Mouse (Mus musculus) midbrain, embryonic 12.5 days (tissue): ENCODE measurements around the gene Syne1. TPM values are rescaled to one million over a fixed set of nuclear protein-coding genes. Genes with fewer than 3 reads are reported as not detected.

Source experiments
- ATAC-seq: fragments of 200-750 bp; cut with Nextera tagmentation; 2 replicates; pipeline ENCODE4 v1.8.0; 2017; ENCODE audit warnings: low read depth, moderate TSS enrichment, moderate library complexity; ENCODE audit not compliant: low FRiP score
- H3K27ac ChIP-seq: fragments of 300-500 bp; sonication (generic); replicated peaks from 2 replicates; pipeline ENCODE4 v1.5.1; 2016; ENCODE audit warnings: mild to moderate bottlenecking
- H3K27me3 ChIP-seq: fragments of 300-500 bp; sonication (generic); 2 replicates; pipeline ENCODE4 v1.6.1; 2016; ENCODE audit warnings: mild to moderate bottlenecking
- H3K36me3 ChIP-seq: fragments of 300-500 bp; sonication (generic); 2 replicates; pipeline ENCODE4 v1.6.1; 2016
- H3K4me1 ChIP-seq: fragments of 300-500 bp; sonication (generic); 2 replicates; pipeline ENCODE4 v1.6.1; 2016
- H3K4me2 ChIP-seq: fragments of 300-500 bp; sonication (generic); replicated peaks from 2 replicates; pipeline ENCODE4 v1.6.1; 2016; ENCODE audit warnings: mild to moderate bottlenecking, moderate library complexity
- H3K4me3 ChIP-seq: fragments of 300-500 bp; sonication (generic); 2 replicates; pipeline ENCODE4 v1.5.1; 2016; ENCODE audit warnings: mild to moderate bottlenecking
- H3K9ac ChIP-seq: fragments of 300-500 bp; sonication (generic); replicated peaks from 2 replicates; pipeline ENCODE4 v1.6.1; 2016; ENCODE audit warnings: mild to moderate bottlenecking, moderate library complexity
- H3K9me3 ChIP-seq: fragments of 300-500 bp; sonication (generic); 2 replicates; pipeline ENCODE4 v1.6.1; 2016; ENCODE audit warnings: mild to moderate bottlenecking
- WGBS: fragments of 180-500 bp; shearing (Covaris S2); methylation state at CpG from one replicate; pipeline ENCODE4 v1.1.7; 2016; 5-methylcytosine and 5-hydroxymethylcytosine counted together
- polyA plus RNA-seq: library from polyadenylated mRNA; unstranded; fragments of >200 nt; fragmentation: Nextera tagmentation; extraction: Ambion mirVana; gene quantifications from 2 replicates; pipeline ENCODE4 v1.2.1, GENCODE M21; 2016

The Syne1 gene
- polyA plus RNA-seq, 1 experiment from 2014 or later: 6.0 TPM

GRCm38 (mm10) chr10:5558808-5559207 lies 7.5 kb upstream of the Syne1 start:
- Histone ChIP-seq H3K27ac (no peak overlapping the region), H3K9ac (no peak overlapping the region), H3K4me1 (no peaks in the 10 kb centered on the region), H3K4me2 (no peak overlapping the region), H3K27me3 (no peaks in the 10 kb centered on the region), H3K9me3 (no peaks in the 10 kb centered on the region), H3K4me3 (no peak overlapping the region), H3K36me3 (no peaks in the 10 kb centered on the region)
- ATAC-seq: no peak

- Histone ChIP-seq H3K9me3 (no peaks in the 10 kb centered on the region), H3K27me3 (peaks cover 6% of the 10 kb centered on the region; the same call in 1 of the 2 replicates), H3K4me3 (no peak overlapping the region), H3K4me1 (peaks cover 6% of the 10 kb centered on the region), H3K27ac (no peak overlapping the region), H3K36me3 (no peaks in the 10 kb centered on the region), H3K4me2 (no peak overlapping the region), H3K9ac (no peak overlapping the region)
- ATAC-seq: no peak
- 29% methylated on average over 5 of the region's 5 CpGs for WGBS
Observed at GRCm38 (mm10) chr10:5554941-5555340, 3.7 kb upstream of the Syne1 start.

GRCm38 (mm10) chr10:5550168-5551021 lies 887 bp downstream of the Syne1 start:
- H3K27ac ChIP-seq: peak overlapping the region; percentile 15; the same call in 1 of the 2 replicates
- under 1% methylated on average over 43 of the region's 44 CpGs for WGBS

GRCm38 (mm10) chr10:5549871-5550167 lies 1.5 kb downstream of the Syne1 start:
- peak overlapping the region; percentile 91 for H3K4me2 ChIP-seq
- ATAC-seq: no peak
- WGBS: 5% methylated on average over 6 of the region's 6 CpGs

More at GRCm38 (mm10) chr10:5550168-5551021, 887 bp downstream of the Syne1 start:
- peak; percentile 97 for ATAC-seq
- peaks cover 10% of the 10 kb centered on the region for H3K4me1 ChIP-seq
- H3K4me2 ChIP-seq: peak overlapping the region; percentile 91
- H3K4me3 ChIP-seq: peak overlapping the region; percentile 62
- H3K9ac ChIP-seq: peak overlapping the region; percentile 66
- H3K9me3 ChIP-seq: no peaks in the 10 kb centered on the region
- no peaks in the 10 kb centered on the region for H3K36me3 ChIP-seq
- H3K27me3 ChIP-seq: peaks cover 14% of the 10 kb centered on the region

GRCm38 (mm10) chr10:5548651-5549050 lies 2.6 kb downstream of the Syne1 start:
- WGBS: 82% methylated on average over 2 of the region's 2 CpGs
- ATAC-seq: no peak
- Histone ChIP-seq H3K27me3 (peaks cover 14% of the 10 kb centered on the region), H3K4me2 (no peak overlapping the region), H3K27ac (no peak overlapping the region), H3K4me1 (peaks cover 10% of the 10 kb centered on the region), H3K9ac (no peak overlapping the region), H3K4me3 (no peak overlapping the region), H3K9me3 (no peaks in the 10 kb centered on the region), H3K36me3 (no peaks in the 10 kb centered on the region)

More at GRCm38 (mm10) chr10:5549871-5550167, 1.5 kb downstream of the Syne1 start:
- peak overlapping the region; percentile 66 for H3K9ac ChIP-seq
- no peaks in the 10 kb centered on the region for H3K9me3 ChIP-seq
- peak overlapping the region; percentile 62 for H3K4me3 ChIP-seq
- no peaks in the 10 kb centered on the region for H3K36me3 ChIP-seq
- H3K27me3 ChIP-seq: peaks cover 14% of the 10 kb centered on the region
- H3K27ac ChIP-seq: no peak overlapping the region
- H3K4me1 ChIP-seq: peaks cover 10% of the 10 kb centered on the region

GRCm38 (mm10) chr10:5547769-5548168 lies 3.5 kb downstream of the Syne1 start:
- WGBS: 93% methylated on average over 9 of the region's 9 CpGs
- Histone ChIP-seq H3K4me3 (no peak overlapping the region), H3K27ac (no peak overlapping the region), H3K9me3 (no peaks in the 10 kb centered on the region), H3K36me3 (no peaks in the 10 kb centered on the region), H3K9ac (no peak overlapping the region), H3K27me3 (peaks cover 14% of the 10 kb centered on the region), H3K4me1 (peaks cover 10% of the 10 kb centered on the region), H3K4me2 (no peak overlapping the region)
- ATAC-seq: no peak

GRCm38 (mm10) chr10:5546428-5546827 lies 4.9 kb downstream of the Syne1 start:
- no peak for ATAC-seq
- H3K27me3 ChIP-seq: peaks cover 14% of the 10 kb centered on the region
- no peaks in the 10 kb centered on the region for H3K36me3 ChIP-seq
- no peak overlapping the region for H3K4me2 ChIP-seq
- peaks cover 10% of the 10 kb centered on the region for H3K4me1 ChIP-seq
- no peak overlapping the region for H3K9ac ChIP-seq
- H3K27ac ChIP-seq: no peak overlapping the region
- no peak overlapping the region for H3K4me3 ChIP-seq
- H3K9me3 ChIP-seq: no peaks in the 10 kb centered on the region
- 93% methylated on average over 5 of the region's 5 CpGs for WGBS

GRCm38 (mm10) chr10:5528284-5528683 lies 23.0 kb downstream of the Syne1 start:
- Histone ChIP-seq H3K9ac (no peak overlapping the region), H3K4me1 (no peaks in the 10 kb centered on the region), H3K4me3 (no peak overlapping the region), H3K36me3 (no peaks in the 10 kb centered on the region), H3K27me3 (no peaks in the 10 kb centered on the region), H3K27ac (no peak overlapping the region), H3K4me2 (no peak overlapping the region), H3K9me3 (no peaks in the 10 kb centered on the region)
- 87% methylated on average over 1 of the region's 1 CpGs for WGBS
- no peak for ATAC-seq

GRCm38 (mm10) chr10:5527634-5528033 lies 23.6 kb downstream of the Syne1 start:
- Histone ChIP-seq H3K27me3 (no peaks in the 10 kb centered on the region), H3K4me3 (no peak overlapping the region), H3K4me1 (no peaks in the 10 kb centered on the region), H3K9me3 (no peaks in the 10 kb centered on the region), H3K36me3 (no peaks in the 10 kb centered on the region), H3K9ac (no peak overlapping the region), H3K27ac (no peak overlapping the region), H3K4me2 (no peak overlapping the region)
- 78% methylated on average over 4 of the region's 4 CpGs for WGBS
- ATAC-seq: no peak

- no peak overlapping the region for H3K27ac ChIP-seq
- H3K27me3 ChIP-seq: no peaks in the 10 kb centered on the region
- WGBS: 84% methylated on average over 4 of the region's 4 CpGs
- no peaks in the 10 kb centered on the region for H3K36me3 ChIP-seq
- no peak for ATAC-seq
- no peaks in the 10 kb centered on the region for H3K9me3 ChIP-seq
- H3K9ac ChIP-seq: no peak overlapping the region
- no peak overlapping the region for H3K4me3 ChIP-seq
- H3K4me1 ChIP-seq: no peaks in the 10 kb centered on the region
- no peak overlapping the region for H3K4me2 ChIP-seq
Observed at GRCm38 (mm10) chr10:5522904-5523303, 28.4 kb downstream of the Syne1 start.

- H3K9ac ChIP-seq: no peak overlapping the region
- H3K27me3 ChIP-seq: no peaks in the 10 kb centered on the region
- H3K36me3 ChIP-seq: no peaks in the 10 kb centered on the region
- H3K9me3 ChIP-seq: no peaks in the 10 kb centered on the region
- H3K4me2 ChIP-seq: no peak overlapping the region
- WGBS: 94% methylated on average over 3 of the region's 3 CpGs
- ATAC-seq: no peak
- H3K4me1 ChIP-seq: no peaks in the 10 kb centered on the region
- H3K4me3 ChIP-seq: no peak overlapping the region
- H3K27ac ChIP-seq: no peak overlapping the region
Observed at GRCm38 (mm10) chr10:5522276-5522675, 29.0 kb downstream of the Syne1 start.

GRCm38 (mm10) chr10:5520695-5521094 lies 30.6 kb downstream of the Syne1 start:
- 70% methylated on average over 1 of the region's 1 CpGs for WGBS
- Histone ChIP-seq H3K36me3 (no peaks in the 10 kb centered on the region), H3K4me2 (no peak overlapping the region), H3K9me3 (no peaks in the 10 kb centered on the region), H3K4me1 (no peaks in the 10 kb centered on the region), H3K27ac (no peak overlapping the region), H3K9ac (no peak overlapping the region), H3K4me3 (no peak overlapping the region), H3K27me3 (no peaks in the 10 kb centered on the region)
- ATAC-seq: no peak

- H3K9me3 ChIP-seq: no peaks in the 10 kb centered on the region
- no peak for ATAC-seq
- no peak overlapping the region for H3K27ac ChIP-seq
- H3K27me3 ChIP-seq: no peaks in the 10 kb centered on the region
- no peak overlapping the region for H3K4me2 ChIP-seq
- H3K4me1 ChIP-seq: no peaks in the 10 kb centered on the region
- no peak overlapping the region for H3K4me3 ChIP-seq
- WGBS: 12% methylated on average over 3 of the region's 3 CpGs
- no peak overlapping the region for H3K9ac ChIP-seq
- H3K36me3 ChIP-seq: no peaks in the 10 kb centered on the region
Observed at GRCm38 (mm10) chr10:5515330-5515729, 36.0 kb downstream of the Syne1 start.
